Mouse (Mus musculus): ENCODE data around the gene Pdcd2l. TPM values are rescaled to one million over a fixed set of nuclear protein-coding genes. Genes with fewer than 3 reads are reported as not detected.
A peak's percentile ranks its signal among the peaks of the same experiment; 100 is the strongest.
"Not testable (repeated sequence)": the region's sequence is repeated elsewhere in the genome, so short reads cannot be mapped to it uniquely, and the experiment has no call there.

The Pdcd2l gene
- polyA plus RNA-seq, 1 experiment from 2014 or later = 20.0 TPM

- peaks cover 19% of the 10 kb centered on the region for H3K36me3 ChIP-seq (ENCODE audit: control insufficient read depth, insufficient read depth)
- H3K27me3 ChIP-seq (ENCODE audit: control insufficient read depth, insufficient read depth, low read depth, low read length) = no peaks in the 10 kb centered on the region
- ATAC-seq (ENCODE audit: low read depth) = no peak
- H3K4me3 ChIP-seq (ENCODE audit: low read depth, low read length) = no peak overlapping the region
- H3K4me2 ChIP-seq (ENCODE audit: low read depth, low read length) = no peak overlapping the region
- peaks cover 8% of the 10 kb centered on the region for H3K4me1 ChIP-seq (ENCODE audit: control insufficient read depth, low read depth, low read length)
- 41% methylated on average over 3 of the region's 3 CpGs for WGBS (ENCODE audit: insufficient replicate concordance)
- H3K9me3 ChIP-seq (replicated peaks; ENCODE audit: control insufficient read depth, low read length) = no peaks in the 10 kb centered on the region
- H3K27ac ChIP-seq (ENCODE audit: low read length) = no peak overlapping the region
- H3K9ac ChIP-seq (ENCODE audit: low read depth, low read length) = no peak overlapping the region
These were observed 1.9 kb upstream of the Pdcd2l start for GRCm38 (mm10) chr7:34198346-34198745.

DNA sequence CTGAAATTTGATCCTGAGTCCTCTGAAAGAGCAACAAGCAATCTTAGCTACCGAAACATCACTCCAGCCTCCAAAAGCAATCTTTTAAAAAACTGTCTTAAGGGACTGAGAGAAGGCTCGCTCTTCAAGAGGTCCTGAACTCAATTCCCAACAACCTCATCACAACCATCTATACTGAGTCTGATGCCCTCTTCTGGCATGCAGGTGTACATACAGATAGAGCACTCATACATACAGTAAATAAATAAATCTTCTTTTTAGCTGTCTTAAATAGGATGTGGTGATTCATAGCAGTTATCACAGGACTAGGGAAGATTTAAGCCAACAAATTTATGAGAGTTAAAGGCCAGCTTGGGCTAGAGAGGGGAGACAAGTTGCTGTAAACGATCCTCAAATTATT lies 829 bp downstream of the Pdcd2l start:
- no peak for ATAC-seq (ENCODE audit: low read depth)
- Histone ChIP-seq H3K27ac (ENCODE audit: low read length) (peak overlapping the region; percentile 89), H3K27me3 (ENCODE audit: control insufficient read depth, insufficient read depth, low read depth, low read length) (no peaks in the 10 kb centered on the region), H3K9me3 (replicated peaks; ENCODE audit: control insufficient read depth, low read length) (no peaks in the 10 kb centered on the region), H3K4me2 (ENCODE audit: low read depth, low read length) (peak overlapping the region; percentile 85), H3K36me3 (ENCODE audit: control insufficient read depth, insufficient read depth) (peaks cover 9% of the 10 kb centered on the region), H3K4me3 (ENCODE audit: low read depth, low read length) (peak overlapping the region; percentile 99), H3K4me1 (ENCODE audit: control insufficient read depth, low read depth, low read length) (peaks cover 8% of the 10 kb centered on the region), H3K9ac (ENCODE audit: low read depth, low read length) (peak overlapping the region; percentile 91)
- 36% methylated on average over 3 of the region's 3 CpGs for WGBS (ENCODE audit: insufficient replicate concordance)

- no peaks in the 10 kb centered on the region for H3K27me3 ChIP-seq (ENCODE audit: control insufficient read depth, insufficient read depth, low read depth, low read length)
- H3K9me3 ChIP-seq (replicated peaks; ENCODE audit: control insufficient read depth, low read length) = no peaks in the 10 kb centered on the region
- no peak overlapping the region for H3K27ac ChIP-seq (ENCODE audit: low read length)
- ATAC-seq (ENCODE audit: low read depth) = no peak
- H3K9ac ChIP-seq (ENCODE audit: low read depth, low read length) = no peak overlapping the region
- H3K4me3 ChIP-seq (ENCODE audit: low read depth, low read length) = no peak overlapping the region
- 70% methylated on average over 6 of the region's 6 CpGs for WGBS (ENCODE audit: insufficient replicate concordance)
- peaks cover 16% of the 10 kb centered on the region for H3K36me3 ChIP-seq (ENCODE audit: control insufficient read depth, insufficient read depth)
- H3K4me1 ChIP-seq (ENCODE audit: control insufficient read depth, low read depth, low read length) = peaks cover 8% of the 10 kb centered on the region
- no peak overlapping the region for H3K4me2 ChIP-seq (ENCODE audit: low read depth, low read length)
These were observed 3.6 kb downstream of the Pdcd2l start for GRCm38 (mm10) chr7:34192825-34193224.

- no peak overlapping the region for H3K9ac ChIP-seq (ENCODE audit: low read depth, low read length)
- H3K36me3 ChIP-seq (ENCODE audit: control insufficient read depth, insufficient read depth) = peaks cover 26% of the 10 kb centered on the region
- no peaks in the 10 kb centered on the region for H3K4me1 ChIP-seq (ENCODE audit: control insufficient read depth, low read depth, low read length)
- ATAC-seq (ENCODE audit: low read depth) = peak; percentile 27; the same call in 1 of the 2 replicates
- no peaks in the 10 kb centered on the region for H3K27me3 ChIP-seq (ENCODE audit: control insufficient read depth, insufficient read depth, low read depth, low read length)
- WGBS (ENCODE audit: insufficient replicate concordance) = 44% methylated on average over 12 of the region's 12 CpGs
- no peak overlapping the region for H3K27ac ChIP-seq (ENCODE audit: low read length)
- H3K4me3 ChIP-seq (ENCODE audit: low read depth, low read length) = no peak overlapping the region
- H3K4me2 ChIP-seq (ENCODE audit: low read depth, low read length) = no peak overlapping the region
- no peaks in the 10 kb centered on the region for H3K9me3 ChIP-seq (replicated peaks; ENCODE audit: control insufficient read depth, low read length)
These were observed 7.0 kb downstream of the Pdcd2l start for GRCm38 (mm10) chr7:34189376-34189989.

- no peak overlapping the region for H3K4me2 ChIP-seq (ENCODE audit: low read depth, low read length)
- 77% methylated on average over 3 of the region's 3 CpGs for WGBS (ENCODE audit: insufficient replicate concordance)
- no peak overlapping the region for H3K27ac ChIP-seq (ENCODE audit: low read length)
- H3K36me3 ChIP-seq (ENCODE audit: control insufficient read depth, insufficient read depth) = peaks cover 13% of the 10 kb centered on the region
- H3K4me3 ChIP-seq (ENCODE audit: low read depth, low read length) = no peak overlapping the region
- no peak for ATAC-seq (ENCODE audit: low read depth)
- H3K9ac ChIP-seq (ENCODE audit: low read depth, low read length) = no peak overlapping the region
- H3K4me1 ChIP-seq (ENCODE audit: control insufficient read depth, low read depth, low read length) = no peaks in the 10 kb centered on the region
- H3K27me3 ChIP-seq (ENCODE audit: control insufficient read depth, insufficient read depth, low read depth, low read length) = no peaks in the 10 kb centered on the region
- no peaks in the 10 kb centered on the region for H3K9me3 ChIP-seq (replicated peaks; ENCODE audit: control insufficient read depth, low read length)
These were observed 12.7 kb downstream of the Pdcd2l start for GRCm38 (mm10) chr7:34183794-34184193.

- H3K4me3 ChIP-seq (ENCODE audit: low read depth, low read length) = no peak overlapping the region
- H3K4me2 ChIP-seq (ENCODE audit: low read depth, low read length) = no peak overlapping the region
- no peak overlapping the region for H3K9ac ChIP-seq (ENCODE audit: low read depth, low read length)
- H3K27me3 ChIP-seq (ENCODE audit: control insufficient read depth, insufficient read depth, low read depth, low read length) = no peaks in the 10 kb centered on the region
- H3K36me3 ChIP-seq (ENCODE audit: control insufficient read depth, insufficient read depth) = peaks cover 13% of the 10 kb centered on the region
- WGBS (ENCODE audit: insufficient replicate concordance) = 91% methylated on average over 13 of the region's 13 CpGs
- H3K27ac ChIP-seq (ENCODE audit: low read length) = no peak overlapping the region
- H3K4me1 ChIP-seq (ENCODE audit: control insufficient read depth, low read depth, low read length) = no peaks in the 10 kb centered on the region
- ATAC-seq (ENCODE audit: low read depth) = no peak
- H3K9me3 ChIP-seq (replicated peaks; ENCODE audit: control insufficient read depth, low read length) = no peaks in the 10 kb centered on the region
These were observed 13.1 kb downstream of the Pdcd2l start for GRCm38 (mm10) chr7:34183356-34183755.

- H3K9me3 ChIP-seq (replicated peaks; ENCODE audit: control insufficient read depth, low read length); H3K36me3 ChIP-seq (ENCODE audit: control insufficient read depth, insufficient read depth); H3K27ac ChIP-seq (ENCODE audit: low read length); H3K4me1 ChIP-seq (ENCODE audit: control insufficient read depth, low read depth, low read length); H3K9ac ChIP-seq (ENCODE audit: low read depth, low read length); H3K4me3 ChIP-seq (ENCODE audit: low read depth, low read length); H3K4me2 ChIP-seq (ENCODE audit: low read depth, low read length); ATAC-seq (ENCODE audit: low read depth); H3K27me3 ChIP-seq (ENCODE audit: control insufficient read depth, insufficient read depth, low read depth, low read length): not testable (repeated sequence)
- WGBS (ENCODE audit: insufficient replicate concordance) = 72% methylated on average over 6 of the region's 6 CpGs
These were observed 20.2 kb downstream of the Pdcd2l start for GRCm38 (mm10) chr7:34176241-34176640.

GRCm38 (mm10) chr7:34172251-34172650 lies 24.2 kb downstream of the Pdcd2l start:
- Histone ChIP-seq H3K4me3 (ENCODE audit: low read depth, low read length) (no peak overlapping the region), H3K27ac (ENCODE audit: low read length) (no peak overlapping the region), H3K36me3 (ENCODE audit: control insufficient read depth, insufficient read depth) (no peaks in the 10 kb centered on the region), H3K9ac (ENCODE audit: low read depth, low read length) (no peak overlapping the region), H3K27me3 (ENCODE audit: control insufficient read depth, insufficient read depth, low read depth, low read length) (no peaks in the 10 kb centered on the region), H3K4me1 (ENCODE audit: control insufficient read depth, low read depth, low read length) (peaks cover 6% of the 10 kb centered on the region), H3K4me2 (ENCODE audit: low read depth, low read length) (no peak overlapping the region), H3K9me3 (replicated peaks; ENCODE audit: control insufficient read depth, low read length) (no peaks in the 10 kb centered on the region)
- 75% methylated on average over 1 of the region's 1 CpGs for WGBS (ENCODE audit: insufficient replicate concordance)
- ATAC-seq (ENCODE audit: low read depth) = no peak

DNA sequence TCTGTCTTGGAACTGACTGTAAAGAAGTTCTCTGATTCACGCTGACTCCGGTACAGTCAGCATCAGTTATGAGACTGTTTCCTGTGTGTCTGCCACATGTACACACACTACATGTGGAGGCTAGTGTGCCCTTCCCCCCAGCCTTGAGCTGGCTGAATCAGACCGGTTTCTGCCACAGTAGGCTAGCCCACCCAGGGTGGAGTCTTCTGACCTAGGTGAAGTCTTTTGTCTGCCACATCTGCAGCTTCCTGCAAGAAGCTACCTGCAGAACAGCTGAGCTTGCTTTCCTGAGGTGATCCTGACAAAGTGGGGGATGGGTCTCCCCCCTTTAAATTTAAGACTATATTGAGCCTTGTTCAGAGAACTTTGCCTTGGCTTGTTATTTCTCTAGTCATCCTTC lies 27.0 kb downstream of the Pdcd2l start, which contains the start of gene Uba2:
Gene Uba2, minus strand, starts transcription at position 146 of the 400 bp plus-strand sequence.
- 69% methylated on average over 3 of the region's 3 CpGs for WGBS (ENCODE audit: insufficient replicate concordance)

More for the DNA sequence above, 27.0 kb downstream of the Pdcd2l start, which contains the start of gene Uba2:
- ATAC-seq (ENCODE audit: low read depth) = no peak
- Histone ChIP-seq H3K9ac (ENCODE audit: low read depth, low read length) (peak within 1 kb of the TSS; percentile 98), H3K9me3 (replicated peaks; ENCODE audit: control insufficient read depth, low read length) (no peaks in the 10 kb centered on the region), H3K4me1 (ENCODE audit: control insufficient read depth, low read depth, low read length) (peaks cover 14% of the 10 kb centered on the region), H3K4me3 (ENCODE audit: low read depth, low read length) (peak within 1 kb of the TSS; percentile 99), H3K36me3 (ENCODE audit: control insufficient read depth, insufficient read depth) (peaks cover 9% of the 10 kb centered on the region), H3K27me3 (ENCODE audit: control insufficient read depth, insufficient read depth, low read depth, low read length) (no peaks in the 10 kb centered on the region), H3K4me2 (ENCODE audit: low read depth, low read length) (peak within 1 kb of the TSS; percentile 89), H3K27ac (ENCODE audit: low read length) (no peak within 1 kb of the TSS)
